Mouse (Mus musculus) frontal cortex, adult 2 months (tissue): ENCODE results near the gene Rere. TPM values are rescaled to one million over a fixed set of nuclear protein-coding genes. Genes with fewer than 3 reads are reported as not detected.
"Not testable (repeated sequence)": the region's sequence is repeated elsewhere in the genome, so short reads cannot be mapped to it uniquely, and the experiment has no call there.

Source experiments
- DNase-seq, 2 experiments: peaks; one replicate each; pipeline ENCODE4 v3.0.0; 2022; ENCODE audit warnings: low spot score in 1 of 2; ENCODE audit errors: extremely low spot score in 1 of 2
- polyA plus RNA-seq: library from polyadenylated mRNA; depleted of rRNA; stranded (reverse); fragments of >200 nt; gene quantifications from 2 replicates; pipeline ENCODE4 v1.2.3, GENCODE M21; 2012

Gene Rere
- polyA plus RNA-seq, 1 experiment, result 64.4 TPM

GRCm38 (mm10) chr4:150593473-150594217 is 312.2 kb downstream of the Rere start:
- DNase-seq, result no peak

- DNase-seq, result no peak
Observed at GRCm38 (mm10) chr4:150594298-150594829, 312.9 kb downstream of the Rere start.

- DNase-seq, result no peak
Observed at GRCm38 (mm10) chr4:150595071-150595470, 313.6 kb downstream of the Rere start.

GRCm38 (mm10) chr4:150595991-150596390 is 314.5 kb downstream of the Rere start:
- peak in 1 of 2 experiments; percentile 41 for DNase-seq

GRCm38 (mm10) chr4:150598686-150599085 is 317.2 kb downstream of the Rere start:
- peak in 1 of 2 experiments; percentile 41 for DNase-seq

DNA sequence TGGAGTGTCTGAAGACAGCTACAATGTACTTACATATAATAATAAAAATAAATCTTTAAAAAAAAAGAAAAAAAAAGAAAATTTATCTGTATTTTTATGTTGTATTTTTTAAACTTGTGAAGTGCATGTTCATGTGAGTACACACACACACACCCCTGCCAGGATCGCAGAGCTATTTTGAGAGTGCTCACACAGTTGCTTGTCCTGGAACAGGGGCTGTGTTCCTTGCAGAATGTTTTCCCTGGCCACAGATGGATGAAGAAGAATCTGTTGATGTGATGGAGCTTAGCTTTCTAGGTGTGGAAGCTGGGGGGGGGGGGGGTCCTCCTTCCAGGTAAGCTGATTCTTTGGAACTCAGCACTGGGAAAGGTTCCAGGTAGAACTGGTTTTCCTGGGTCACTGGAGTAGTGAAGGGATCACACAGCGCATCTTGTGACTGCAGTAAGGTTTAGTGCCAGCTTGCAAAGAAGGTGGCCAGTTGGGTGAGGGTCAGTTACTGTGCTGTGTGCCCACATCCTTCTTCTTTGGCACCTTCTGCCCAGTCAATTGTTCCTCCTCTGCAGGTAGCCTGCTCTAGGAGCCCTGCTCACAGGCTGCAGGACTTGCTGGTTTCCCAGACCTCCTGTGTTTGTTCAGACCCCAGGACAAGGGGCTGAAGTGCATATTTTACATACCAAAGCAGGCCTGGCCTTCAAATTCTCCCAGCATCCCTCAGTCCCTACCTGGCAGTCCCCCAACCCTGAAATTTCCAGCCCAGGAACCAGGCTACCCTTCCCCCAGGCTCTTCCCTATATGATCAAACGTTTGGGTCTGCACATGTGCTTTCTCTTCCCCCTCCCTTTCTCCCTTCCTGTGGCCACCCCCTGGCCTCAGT is 317.9 kb downstream of the Rere start:
- no peak for DNase-seq

GRCm38 (mm10) chr4:150600503-150600902 is 319.1 kb downstream of the Rere start:
- DNase-seq, result not testable (repeated sequence)

GRCm38 (mm10) chr4:150601489-150601888 is 320.0 kb downstream of the Rere start:
- DNase-seq, result no peak

GRCm38 (mm10) chr4:150603366-150604061 is 322.1 kb downstream of the Rere start:
- DNase-seq, result no peak

DNA sequence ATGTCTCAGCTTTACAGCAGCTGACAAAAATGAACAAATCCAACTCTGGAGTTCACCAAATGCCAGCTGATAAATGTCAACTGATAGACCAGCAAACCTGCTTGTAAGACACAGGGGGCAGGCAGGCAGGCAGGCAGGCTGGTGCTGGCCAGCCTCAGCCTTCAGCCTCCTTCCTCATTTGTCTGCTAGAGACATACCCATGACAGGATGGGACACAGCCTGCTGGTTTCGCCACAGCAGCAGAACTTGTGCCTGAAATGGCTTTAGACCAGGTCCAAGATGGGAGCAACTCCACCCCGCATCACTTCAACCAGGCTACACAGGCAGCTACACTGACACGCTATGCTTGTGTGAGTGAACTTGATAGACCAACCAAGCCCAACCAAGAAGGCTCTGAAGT is 324.4 kb downstream of the Rere start:
- no peak for DNase-seq

- DNase-seq, result no peak
Observed at GRCm38 (mm10) chr4:150606449-150607161, 325.2 kb downstream of the Rere start.

DNA sequence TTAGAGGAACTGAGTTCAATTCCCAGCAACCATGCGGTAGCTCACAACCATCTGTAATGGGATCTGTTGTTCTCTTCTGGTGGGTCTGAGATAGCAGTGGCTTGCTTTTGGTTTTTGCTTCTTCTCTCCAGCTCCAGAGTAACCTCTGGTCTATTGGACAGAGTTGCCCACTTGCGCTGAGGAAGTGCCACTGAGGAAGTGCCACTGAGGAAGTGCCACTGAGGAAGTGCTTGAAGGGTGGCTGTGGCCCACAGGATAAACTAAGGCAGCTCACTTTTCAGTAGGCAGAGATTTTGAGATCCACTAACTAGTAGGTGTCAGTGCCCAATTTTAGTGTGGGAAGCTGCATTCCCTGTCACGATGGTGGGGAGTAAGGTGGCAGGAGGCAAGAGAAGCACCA is 327.2 kb downstream of the Rere start:
- no peak for DNase-seq

DNA sequence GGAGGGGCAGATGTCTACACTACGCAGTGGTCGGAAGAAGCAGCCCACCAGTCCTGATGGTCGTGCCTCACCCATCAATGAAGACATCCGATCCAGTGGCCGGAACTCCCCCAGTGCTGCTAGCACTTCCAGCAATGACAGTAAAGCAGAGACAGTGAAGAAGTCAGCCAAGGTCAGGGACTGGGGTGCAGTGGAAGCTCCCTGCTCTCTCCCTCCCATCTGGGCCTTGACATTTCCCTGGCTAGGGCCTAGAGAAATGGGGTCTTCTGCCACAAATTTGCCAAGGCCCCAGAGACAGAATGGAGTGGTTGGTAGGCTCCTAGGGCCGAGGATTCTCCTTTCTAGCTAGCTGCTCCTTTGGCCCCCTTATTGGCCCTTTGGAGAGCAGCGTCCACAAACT is 332.3 kb downstream of the Rere start:
- DNase-seq, result no peak

GRCm38 (mm10) chr4:150615251-150616028 is 334.0 kb downstream of the Rere start:
- DNase-seq, result no peak

DNA sequence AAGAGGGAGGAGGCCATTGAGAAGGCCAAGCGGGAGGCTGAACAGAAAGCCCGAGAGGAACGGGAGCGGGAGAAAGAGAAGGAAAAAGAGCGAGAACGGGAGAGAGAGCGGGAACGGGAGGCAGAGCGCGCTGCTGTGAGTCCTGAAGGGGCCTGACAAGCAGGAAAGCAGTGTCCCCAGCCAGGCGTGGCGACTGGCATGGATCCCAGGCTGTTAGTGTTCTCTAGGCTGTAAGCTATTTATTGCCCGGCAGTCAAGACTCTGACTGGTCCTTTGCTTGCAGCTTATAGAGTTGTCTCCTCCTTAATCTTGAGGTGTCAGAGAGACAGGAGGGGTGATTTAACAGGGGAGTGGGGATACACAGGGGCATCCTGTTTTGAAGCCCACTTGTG is 334.6 kb downstream of the Rere start:
- no peak for DNase-seq

DNA sequence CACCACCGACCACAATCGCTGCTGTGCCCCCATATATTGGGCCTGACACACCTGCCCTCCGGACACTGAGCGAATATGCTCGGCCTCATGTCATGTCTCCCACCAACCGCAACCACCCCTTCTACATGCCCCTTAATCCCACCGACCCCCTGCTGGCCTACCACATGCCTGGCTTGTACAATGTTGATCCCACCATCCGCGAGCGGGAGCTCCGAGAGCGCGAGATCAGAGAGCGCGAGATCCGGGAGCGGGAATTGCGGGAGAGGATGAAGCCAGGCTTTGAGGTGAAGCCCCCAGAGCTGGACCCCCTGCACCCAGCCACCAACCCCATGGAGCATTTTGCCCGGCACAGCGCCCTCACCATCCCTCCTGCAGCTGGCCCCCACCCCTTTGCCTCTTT is 335.4 kb downstream of the Rere start:
- no peak for DNase-seq

DNA sequence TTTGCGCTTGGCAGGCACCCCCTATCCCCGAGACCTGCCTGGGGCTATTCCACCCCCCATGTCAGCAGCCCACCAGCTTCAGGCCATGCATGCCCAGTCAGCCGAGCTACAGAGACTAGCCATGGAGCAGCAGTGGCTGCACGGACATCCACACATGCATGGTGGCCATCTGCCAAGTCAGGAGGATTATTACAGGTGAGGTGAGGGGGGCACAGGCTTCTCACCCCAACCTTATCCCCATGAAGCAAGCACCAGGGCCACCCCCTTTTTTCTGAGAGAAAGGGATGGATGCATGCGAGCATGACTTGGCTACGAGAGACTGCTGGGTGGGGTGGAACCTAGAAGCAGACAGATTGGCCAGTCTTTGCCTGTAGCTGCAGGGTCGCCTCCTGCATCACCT is 337.6 kb downstream of the Rere start:
- DNase-seq, result no peak

DNA sequence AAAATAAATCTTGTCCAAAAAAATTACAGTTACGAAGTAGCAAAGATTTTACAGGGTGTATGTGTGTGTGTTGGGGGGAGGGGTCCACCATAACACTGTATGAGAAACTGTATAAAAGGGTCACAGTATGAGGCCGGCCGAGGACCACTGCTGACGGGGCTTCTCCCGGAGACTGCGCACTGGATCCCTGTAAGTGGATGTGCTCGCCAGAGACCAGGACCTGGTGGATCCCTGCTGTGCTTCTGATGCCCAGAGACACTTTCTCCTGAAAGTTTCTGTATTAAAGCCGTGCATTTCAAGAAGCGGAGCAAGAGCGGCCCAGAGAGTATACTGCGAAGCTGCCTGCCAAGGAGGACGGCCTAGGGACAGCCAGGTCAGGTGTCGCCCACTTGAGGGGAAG is 341.2 kb downstream of the Rere start:
- no peak for DNase-seq

- DNase-seq, result no peak
Observed at GRCm38 (mm10) chr4:150624214-150624823, 342.9 kb downstream of the Rere start.
